Mouse (Mus musculus) spleen, postnatal 4 days (tissue): ENCODE data around the gene Ctdspl2.
A peak's percentile ranks its signal among the peaks of the same experiment; 100 is the strongest.
"Not testable (repeated sequence)": the region's sequence is repeated elsewhere in the genome, so short reads cannot be mapped to it uniquely, and the experiment has no call there.

Experiments
- DNase-seq, 2 experiments: peaks; one replicate each; pipeline ENCODE4 v3.0.0; 2022; ENCODE audit warnings: low spot score in 2 of 2

Gene Ctdspl2

GRCm38 (mm10) chr2:121955765-121956223, at the start of gene Ctdspl2, which contains the start of gene Mageb3:
Ctdspl2 (plus strand) TSS chr2:121956001.
Mageb3 (minus strand) TSS chr2:121956092.
- DNase-seq, result peak; percentile 98 to 99

GRCm38 (mm10) chr2:121909975-121910374, 45.8 kb upstream of the Ctdspl2 start:
- no peak for DNase-seq

GRCm38 (mm10) chr2:121916047-121916970, 39.5 kb upstream of the Ctdspl2 start:
- no peak for DNase-seq

GRCm38 (mm10) chr2:121937624-121938023, 18.2 kb upstream of the Ctdspl2 start:
- not testable (repeated sequence) for DNase-seq

- DNase-seq, result no peak
Measured at GRCm38 (mm10) chr2:121943364-121943763, 12.4 kb upstream of the Ctdspl2 start.

GRCm38 (mm10) chr2:121954971-121955656, 687 bp upstream of the Ctdspl2 start:
- peak in 1 of 2 experiments; percentile 59 for DNase-seq

- peak; percentile 93 to 97 for DNase-seq
Measured at GRCm38 (mm10) chr2:121956224-121957018, 620 bp downstream of the Ctdspl2 start.

GRCm38 (mm10) chr2:121957216-121957792, 1.5 kb downstream of the Ctdspl2 start:
- no peak for DNase-seq

GRCm38 (mm10) chr2:121995738-121996137, 39.9 kb downstream of the Ctdspl2 start:
- no peak for DNase-seq

GRCm38 (mm10) chr2:122008832-122009231, 53.0 kb downstream of the Ctdspl2 start:
- DNase-seq, result no peak

GRCm38 (mm10) chr2:122011441-122011840, 55.6 kb downstream of the Ctdspl2 start:
- DNase-seq, result no peak

GRCm38 (mm10) chr2:122018705-122019104, 62.9 kb downstream of the Ctdspl2 start:
- DNase-seq, result no peak

- no peak for DNase-seq
Measured at GRCm38 (mm10) chr2:122022284-122022683, 66.5 kb downstream of the Ctdspl2 start.

GRCm38 (mm10) chr2:122027091-122027490, 71.3 kb downstream of the Ctdspl2 start:
- DNase-seq, result not testable (repeated sequence)

GRCm38 (mm10) chr2:122027862-122028755, 72.3 kb downstream of the Ctdspl2 start, which contains the start of gene Eif3j1:
Eif3j1 (plus strand) TSS chr2:122028546.
- peak; percentile 91 to 96 for DNase-seq

GRCm38 (mm10) chr2:122028756-122029700, 73.2 kb downstream of the Ctdspl2 start:
- peak in 1 of 2 experiments; percentile 55 for DNase-seq

GRCm38 (mm10) chr2:122031970-122032369, 76.2 kb downstream of the Ctdspl2 start:
- peak in 1 of 2 experiments; percentile 40 for DNase-seq

- no peak for DNase-seq
Measured at GRCm38 (mm10) chr2:122036064-122036463, 80.3 kb downstream of the Ctdspl2 start.

- no peak for DNase-seq
Measured at GRCm38 (mm10) chr2:122043926-122044325, 88.1 kb downstream of the Ctdspl2 start.
